Mouse (Mus musculus): ENCODE data around the gene Tmem98.

The Tmem98 gene

GRCm38 (mm10) chr11:80854430-80854829 is 44.5 kb downstream of the Tmem98 start:
- DNase-seq (ENCODE audit: low spot score in 2 of 2), result no peak

- DNase-seq (ENCODE audit: low spot score in 2 of 2), result no peak
Observed at GRCm38 (mm10) chr11:80854908-80855307, 44.9 kb downstream of the Tmem98 start.

GRCm38 (mm10) chr11:80856827-80857226 is 46.9 kb downstream of the Tmem98 start:
- DNase-seq (ENCODE audit: low spot score in 2 of 2), result no peak

GRCm38 (mm10) chr11:80858065-80858464 is 48.1 kb downstream of the Tmem98 start, which contains the start of gene Spaca3:
Spaca3 (plus strand) TSS chr11:80858365.
- DNase-seq (ENCODE audit: low spot score in 2 of 2), result no peak

- no peak for DNase-seq (ENCODE audit: low spot score in 2 of 2)
Observed at GRCm38 (mm10) chr11:80862941-80863340, 53.0 kb downstream of the Tmem98 start.

GRCm38 (mm10) chr11:80868039-80868438 is 58.1 kb downstream of the Tmem98 start:
- DNase-seq (ENCODE audit: low spot score in 2 of 2), result no peak

Measured in spleen, postnatal 10 days (tissue).